Mouse (Mus musculus) C2C12 (cell line): ENCODE measurements around the gene Cubn.

Source experiments
- CTCF ChIP-seq: IDR thresholded peaks from one replicate; pipeline ENCODE4 v1.5.1; 2011; ENCODE audit not compliant: control insufficient read depth, insufficient read depth, insufficient read length
- FOSL1 ChIP-seq: IDR thresholded peaks from one replicate; pipeline ENCODE4 v1.8.0; 2011; ENCODE audit warnings: mild to moderate bottlenecking, low read length; ENCODE audit not compliant: poor library complexity, insufficient read depth, severe bottlenecking
- MAX ChIP-seq: IDR thresholded peaks from one replicate; pipeline ENCODE4 v1.6.1; 2011; ENCODE audit warnings: mild to moderate bottlenecking, control low read depth
- USF1 ChIP-seq: IDR thresholded peaks from one replicate; pipeline ENCODE4 v1.6.1; 2011; ENCODE audit warnings: low read depth, mild to moderate bottlenecking, control low read depth, moderate library complexity

DNA sequence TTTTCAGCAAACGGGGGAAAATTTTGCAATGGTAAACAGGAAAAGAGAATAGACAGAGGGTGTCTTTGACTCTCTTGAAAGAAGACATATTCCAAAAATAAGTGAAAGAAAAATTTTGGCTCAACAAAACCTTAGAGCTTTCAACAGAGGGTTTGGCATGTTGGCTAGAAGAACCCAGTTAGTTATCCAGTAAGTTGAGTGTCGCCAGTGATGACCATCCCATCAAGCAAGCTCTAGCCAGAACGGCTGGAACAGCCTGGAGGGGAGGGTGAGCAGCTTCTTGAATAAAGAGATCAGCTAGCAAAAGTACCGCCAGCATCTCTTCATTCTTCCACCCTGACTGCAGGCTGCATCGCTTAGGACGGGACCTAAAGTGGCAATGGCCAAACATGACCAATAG, 90.8 kb downstream of the Cubn start:
- TF ChIP-seq CTCF (no peak), USF1 (no peak), MAX (no peak), FOSL1 (no peak)
